Mouse (Mus musculus) lung, embryonic 16.5 days (tissue): ENCODE results near the gene Bbs4. TPM values are rescaled to one million over a fixed set of nuclear protein-coding genes. Genes with fewer than 3 reads are reported as not detected.

Source experiments
- ATAC-seq: fragments of 200-750 bp; cut with Nextera tagmentation; 2 replicates; pipeline ENCODE4 v1.8.0; 2017; ENCODE audit warnings: low read depth, mild to moderate bottlenecking, moderate library complexity
- H3K27ac ChIP-seq: fragments of 300-500 bp; sonication (generic); 2 replicates; pipeline ENCODE4 v1.5.1; 2014; ENCODE audit warnings: mild to moderate bottlenecking, control low read depth, low read length
- H3K27me3 ChIP-seq: fragments of 300-500 bp; sonication (generic); 2 replicates; pipeline ENCODE4 v1.6.1; 2014; ENCODE audit warnings: low read depth, low read length, mixed read lengths; ENCODE audit not compliant: control insufficient read depth, insufficient read depth
- H3K36me3 ChIP-seq: fragments of 300-500 bp; sonication (generic); 2 replicates; pipeline ENCODE4 v1.6.1; 2014; ENCODE audit warnings: low read length; ENCODE audit not compliant: control insufficient read depth, insufficient read depth
- H3K4me1 ChIP-seq: fragments of 300-500 bp; sonication (generic); replicated peaks from 2 replicates; pipeline ENCODE4 v1.6.1; 2014; ENCODE audit warnings: low read length, mixed read lengths; ENCODE audit not compliant: control insufficient read depth, insufficient read depth
- H3K4me2 ChIP-seq: fragments of 300-500 bp; sonication (generic); 2 replicates; pipeline ENCODE4 v1.6.1; 2014; ENCODE audit warnings: low read depth, low read length, control low read depth
- H3K4me3 ChIP-seq: fragments of 300-500 bp; sonication (generic); 2 replicates; pipeline ENCODE4 v1.5.1; 2014; ENCODE audit warnings: mild to moderate bottlenecking, low read length, control low read depth
- H3K9ac ChIP-seq: fragments of 300-500 bp; sonication (generic); 2 replicates; pipeline ENCODE4 v1.6.1; 2014; ENCODE audit warnings: low read length, control low read depth
- H3K9me3 ChIP-seq: fragments of 300-500 bp; sonication (generic); 2 replicates; pipeline ENCODE4 v1.6.1; 2016; ENCODE audit warnings: low read length; ENCODE audit not compliant: control insufficient read depth
- WGBS: fragments of 180-500 bp; shearing (Covaris S2); extraction: QIAGEN DNeasy Blood & Tissue Kit; methylation state at CpG from one replicate; pipeline ENCODE4 v1.1.7; 2014; 5-methylcytosine and 5-hydroxymethylcytosine counted together
- polyA plus RNA-seq: library from polyadenylated mRNA; unstranded; fragments of >200 nt; fragmentation: Nextera tagmentation; extraction: Ambion mirVana; gene quantifications from 2 replicates; pipeline ENCODE4 v1.2.1, GENCODE M21; 2015

Gene Bbs4
- polyA plus RNA-seq, 1 experiment from 2014 or later = 15.7 TPM

DNA sequence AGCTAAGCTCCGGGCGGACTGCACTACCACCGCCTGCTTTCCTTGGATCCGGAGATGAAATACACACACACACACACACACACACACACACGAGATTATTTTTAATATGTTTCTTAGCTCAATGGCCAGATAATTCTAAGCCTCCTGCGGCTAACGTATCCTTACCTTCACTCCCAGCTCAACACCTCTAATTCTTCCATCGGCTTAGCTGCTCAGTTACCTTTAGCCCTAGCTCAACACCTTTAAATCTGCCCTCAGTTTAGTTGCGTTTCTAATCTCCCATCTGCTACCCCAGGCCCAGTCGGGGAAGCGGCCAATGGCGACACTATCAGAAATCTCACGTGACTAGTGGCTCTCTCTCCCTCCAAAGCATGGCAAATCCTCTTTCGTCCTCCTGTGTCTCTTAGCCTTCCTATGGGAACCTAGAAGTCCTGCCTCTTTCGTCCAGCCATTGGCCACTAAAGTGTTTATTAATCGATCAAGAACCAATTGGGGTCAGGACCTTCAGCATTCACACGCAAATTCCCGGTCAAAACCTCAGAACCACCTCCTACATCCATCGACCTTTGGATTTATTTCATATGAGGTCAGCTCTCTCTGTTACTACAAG is 78.4 kb downstream of the Bbs4 start:
- no peak overlapping the region for H3K27ac ChIP-seq
- no peak overlapping the region for H3K4me3 ChIP-seq
- no peaks in the 10 kb centered on the region for H3K9me3 ChIP-seq
- H3K36me3 ChIP-seq = no peaks in the 10 kb centered on the region
- no peak overlapping the region for H3K4me2 ChIP-seq
- H3K4me1 ChIP-seq = no peaks in the 10 kb centered on the region
- no peak overlapping the region for H3K9ac ChIP-seq
- 82% methylated on average over 19 of the region's 19 CpGs for WGBS
- ATAC-seq = no peak
- no peaks in the 10 kb centered on the region for H3K27me3 ChIP-seq

DNA sequence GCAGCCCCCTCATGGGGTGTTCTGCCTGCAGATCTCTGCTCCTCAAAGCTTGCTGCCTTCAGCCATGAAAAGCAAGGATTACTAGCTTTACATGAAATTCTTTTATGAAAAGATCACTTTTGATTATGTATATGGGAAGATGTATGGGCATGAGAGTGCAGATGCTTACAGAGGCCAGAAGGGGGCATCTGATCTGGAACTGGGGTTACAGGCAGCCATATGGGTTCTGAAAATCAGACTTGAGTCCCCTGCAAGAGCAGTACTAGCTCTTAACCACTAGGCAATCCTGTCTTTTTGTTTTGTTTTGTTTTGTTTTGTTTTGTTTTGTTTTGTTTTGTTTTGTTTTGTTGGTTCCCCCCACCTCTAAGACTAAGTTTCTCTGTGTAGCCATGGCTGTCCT is 80.1 kb downstream of the Bbs4 start:
- Histone ChIP-seq H3K27ac (no peak overlapping the region), H3K9me3 (no peaks in the 10 kb centered on the region), H3K4me3 (no peak overlapping the region), H3K9ac (no peak overlapping the region), H3K36me3 (no peaks in the 10 kb centered on the region), H3K27me3 (no peaks in the 10 kb centered on the region), H3K4me2 (no peak overlapping the region), H3K4me1 (0 out of 2 replicates have a peak, but pooled peaks cover 2% of the 10 kb centered on the region)
- ATAC-seq = no peak

Other genes starting within 250 kb of the Bbs4 start
- 34.5 and 38.3 TPM in 2 replicates for gene Adpgk, start 62.0 kb downstream of the Bbs4 start, polyA plus RNA-seq
- 12.4 TPM in 2 replicates for gene Arih1, start 133.1 kb upstream of the Bbs4 start, polyA plus RNA-seq
- 69.3 and 72.7 TPM in 2 replicates for gene Hexa, start 186.0 kb upstream of the Bbs4 start, polyA plus RNA-seq
- not detected in 2 replicates for gene Tmem202, start 186.3 kb upstream of the Bbs4 start, polyA plus RNA-seq
- 0.43 and 0.55 TPM in 2 replicates for gene Celf6, start 224.4 kb upstream of the Bbs4 start, polyA plus RNA-seq